Mouse (Mus musculus) bone marrow macrophage, adult 2 months (primary cell): ENCODE data around the gene Golm1.

Experiments used
- CTCF ChIP-seq: IDR thresholded peaks from 2 replicates; pipeline ENCODE4 v1.5.1; 2012; ENCODE audit warnings: low read depth, mild to moderate bottlenecking, low read length, moderate library complexity
- POLR2A ChIP-seq: IDR thresholded peaks from 2 replicates; pipeline ENCODE4 v1.6.1; 2012; ENCODE audit warnings: mild to moderate bottlenecking, low read depth, low read length, borderline replicate concordance

GRCm38 (mm10) chr13:59624389-59624788 lies 51.2 kb downstream of the Golm1 start:
- TF ChIP-seq CTCF (no peak), POLR2A (no peak)
